Mouse (Mus musculus) neural tube, embryonic 13.5 days (tissue): ENCODE data around the gene Cebpg. TPM values are rescaled to one million over a fixed set of nuclear protein-coding genes. Genes with fewer than 3 reads are reported as not detected.
A peak's percentile ranks its signal among the peaks of the same experiment; 100 is the strongest.

Experiments
- ATAC-seq: fragments of 200-750 bp; cut with Nextera tagmentation; 2 replicates; pipeline ENCODE4 v1.8.0; 2017; ENCODE audit warnings: low read depth, mild to moderate bottlenecking, moderate TSS enrichment, moderate library complexity
- H3K27ac ChIP-seq: fragments of 300-500 bp; sonication (generic); replicated peaks from 2 replicates; pipeline ENCODE4 v1.5.1; 2015; ENCODE audit warnings: moderate library complexity, mild to moderate bottlenecking, inconsistent platforms
- H3K27me3 ChIP-seq: fragments of 300-500 bp; sonication (generic); 2 replicates; pipeline ENCODE4 v1.6.1; 2015; ENCODE audit warnings: mild to moderate bottlenecking, inconsistent platforms
- H3K36me3 ChIP-seq: fragments of 300-500 bp; sonication (generic); 2 replicates; pipeline ENCODE4 v1.6.1; 2015; ENCODE audit warnings: mild to moderate bottlenecking, inconsistent platforms
- H3K4me1 ChIP-seq: fragments of 300-500 bp; sonication (generic); replicated peaks from 2 replicates; pipeline ENCODE4 v1.6.1; 2015; ENCODE audit warnings: inconsistent platforms
- H3K4me2 ChIP-seq: fragments of 300-500 bp; sonication (generic); 2 replicates; pipeline ENCODE4 v1.6.1; 2015; ENCODE audit warnings: inconsistent platforms, mild to moderate bottlenecking, moderate library complexity
- H3K4me3 ChIP-seq: fragments of 300-500 bp; sonication (generic); 2 replicates; pipeline ENCODE4 v1.5.1; 2015; ENCODE audit warnings: mild to moderate bottlenecking, inconsistent platforms
- H3K9ac ChIP-seq: fragments of 300-500 bp; sonication (generic); 2 replicates; pipeline ENCODE4 v1.6.1; 2015; ENCODE audit warnings: moderate library complexity, mild to moderate bottlenecking, inconsistent platforms
- H3K9me3 ChIP-seq: fragments of 300-500 bp; sonication (generic); 2 replicates; pipeline ENCODE4 v1.6.1; 2016; ENCODE audit warnings: inconsistent platforms
- WGBS: fragments of 180-500 bp; shearing (Covaris S2); methylation state at CpG from one replicate; pipeline ENCODE4 v1.1.7; 2015; 5-methylcytosine and 5-hydroxymethylcytosine counted together
- polyA plus RNA-seq: library from polyadenylated mRNA; unstranded; fragments of >200 nt; fragmentation: Nextera tagmentation; extraction: Ambion mirVana; gene quantifications from 2 replicates; pipeline ENCODE4 v1.2.1, GENCODE M21; 2015

The Cebpg gene
- polyA plus RNA-seq, 1 experiment from 2014 or later = 38.7 TPM

GRCm38 (mm10) chr7:35065958-35066357 is 9.6 kb upstream of the Cebpg start:
- Histone ChIP-seq H3K9me3 (peaks cover 4% of the 10 kb centered on the region; the same call in 1 of the 2 replicates), H3K4me2 (no peak overlapping the region), H3K36me3 (no peaks in the 10 kb centered on the region), H3K27me3 (no peaks in the 10 kb centered on the region), H3K27ac (no peak overlapping the region), H3K4me3 (no peak overlapping the region), H3K4me1 (0 out of 2 replicates have a peak, but pooled peaks cover 15% of the 10 kb centered on the region), H3K9ac (no peak overlapping the region)
- 73% methylated on average over 3 of the region's 3 CpGs for WGBS
- ATAC-seq = no peak

- no peak overlapping the region for H3K4me3 ChIP-seq
- H3K36me3 ChIP-seq = no peaks in the 10 kb centered on the region
- peaks cover 4% of the 10 kb centered on the region; the same call in 1 of the 2 replicates for H3K9me3 ChIP-seq
- ATAC-seq = no peak
- H3K27ac ChIP-seq = no peak overlapping the region
- no peaks in the 10 kb centered on the region for H3K27me3 ChIP-seq
- H3K4me1 ChIP-seq = 0 out of 2 replicates have a peak, but pooled peaks cover 15% of the 10 kb centered on the region
- H3K4me2 ChIP-seq = no peak overlapping the region
- 73% methylated on average over 14 of the region's 14 CpGs for WGBS
- H3K9ac ChIP-seq = no peak overlapping the region
Observed at GRCm38 (mm10) chr7:35064286-35065258, 8.2 kb upstream of the Cebpg start.

GRCm38 (mm10) chr7:35059467-35059866 is 3.1 kb upstream of the Cebpg start:
- Histone ChIP-seq H3K9ac (no peak overlapping the region), H3K27me3 (no peaks in the 10 kb centered on the region), H3K4me1 (peaks cover 17% of the 10 kb centered on the region), H3K4me2 (no peak overlapping the region), H3K27ac (no peak overlapping the region), H3K9me3 (no peaks in the 10 kb centered on the region), H3K36me3 (no peaks in the 10 kb centered on the region), H3K4me3 (no peak overlapping the region)
- ATAC-seq = no peak
- WGBS = 73% methylated on average over 5 of the region's 5 CpGs

GRCm38 (mm10) chr7:35058329-35058728 is 2.0 kb upstream of the Cebpg start:
- Histone ChIP-seq H3K9me3 (no peaks in the 10 kb centered on the region), H3K4me2 (no peak overlapping the region), H3K9ac (no peak overlapping the region), H3K4me1 (peaks cover 26% of the 10 kb centered on the region), H3K27ac (no peak overlapping the region), H3K36me3 (no peaks in the 10 kb centered on the region), H3K27me3 (no peaks in the 10 kb centered on the region), H3K4me3 (no peak overlapping the region)
- 82% methylated on average over 1 of the region's 1 CpGs for WGBS
- ATAC-seq = no peak

- Histone ChIP-seq H3K9me3 (no peaks in the 10 kb centered on the region), H3K27ac (no peak overlapping the region), H3K36me3 (no peaks in the 10 kb centered on the region), H3K27me3 (no peaks in the 10 kb centered on the region), H3K9ac (no peak overlapping the region), H3K4me3 (no peak overlapping the region), H3K4me2 (no peak overlapping the region), H3K4me1 (peaks cover 26% of the 10 kb centered on the region)
- WGBS = 85% methylated on average over 4 of the region's 4 CpGs
- ATAC-seq = no peak
Observed at GRCm38 (mm10) chr7:35057569-35057968, 1.2 kb upstream of the Cebpg start.

GRCm38 (mm10) chr7:35056999-35057398 is 626 bp upstream of the Cebpg start:
- Histone ChIP-seq H3K9ac (peak overlapping the region; percentile 95), H3K4me1 (peaks cover 26% of the 10 kb centered on the region), H3K27ac (peak overlapping the region; percentile 24), H3K9me3 (no peaks in the 10 kb centered on the region), H3K36me3 (no peaks in the 10 kb centered on the region), H3K27me3 (no peaks in the 10 kb centered on the region), H3K4me3 (peak overlapping the region; percentile 95), H3K4me2 (peak overlapping the region; percentile 94)
- WGBS = 24% methylated on average over 10 of the region's 10 CpGs
- no peak; the same call in 1 of the 2 replicates for ATAC-seq

- no peaks in the 10 kb centered on the region for H3K9me3 ChIP-seq
- ATAC-seq = peak; percentile 90
- no peaks in the 10 kb centered on the region for H3K27me3 ChIP-seq
- under 1% methylated on average over 45 of the region's 77 CpGs for WGBS
- H3K27ac ChIP-seq = peak overlapping the region; percentile 94
- H3K4me2 ChIP-seq = peak overlapping the region; percentile 94
- H3K4me3 ChIP-seq = peak overlapping the region; percentile 95
- peaks cover 26% of the 10 kb centered on the region for H3K4me1 ChIP-seq
- 0 out of 2 replicates have a peak, but pooled peaks cover 2% of the 10 kb centered on the region for H3K36me3 ChIP-seq
- peak overlapping the region; percentile 95 for H3K9ac ChIP-seq
Observed at GRCm38 (mm10) chr7:35055619-35056435, 546 bp downstream of the Cebpg start.

- H3K27ac ChIP-seq = peak overlapping the region; percentile 94
- no peaks in the 10 kb centered on the region for H3K9me3 ChIP-seq
- H3K9ac ChIP-seq = peak overlapping the region; percentile 95
- H3K4me2 ChIP-seq = peak overlapping the region; percentile 94
- peaks cover 29% of the 10 kb centered on the region for H3K4me1 ChIP-seq
- peak overlapping the region; percentile 95 for H3K4me3 ChIP-seq
- 36% methylated on average over 2 of the region's 2 CpGs for WGBS
- ATAC-seq = no peak
- H3K36me3 ChIP-seq = peaks cover 9% of the 10 kb centered on the region
- no peaks in the 10 kb centered on the region for H3K27me3 ChIP-seq
Observed at GRCm38 (mm10) chr7:35054977-35055618, 1.3 kb downstream of the Cebpg start.

GRCm38 (mm10) chr7:35054286-35054685 is 2.1 kb downstream of the Cebpg start:
- Histone ChIP-seq H3K4me2 (peak overlapping the region; percentile 94), H3K4me1 (peaks cover 29% of the 10 kb centered on the region), H3K27me3 (no peaks in the 10 kb centered on the region), H3K4me3 (no peak overlapping the region), H3K9me3 (no peaks in the 10 kb centered on the region), H3K36me3 (peaks cover 15% of the 10 kb centered on the region), H3K27ac (no peak overlapping the region), H3K9ac (no peak overlapping the region; the same call in 1 of the 2 replicates)
- no peak for ATAC-seq
- WGBS = 94% methylated on average over 1 of the region's 1 CpGs

GRCm38 (mm10) chr7:35053161-35053560 is 3.2 kb downstream of the Cebpg start:
- Histone ChIP-seq H3K4me1 (peaks cover 29% of the 10 kb centered on the region), H3K36me3 (peaks cover 19% of the 10 kb centered on the region), H3K27me3 (no peaks in the 10 kb centered on the region), H3K9me3 (no peaks in the 10 kb centered on the region), H3K4me2 (no peak overlapping the region), H3K9ac (no peak overlapping the region), H3K27ac (no peak overlapping the region), H3K4me3 (no peak overlapping the region)
- 92% methylated on average over 3 of the region's 3 CpGs for WGBS
- ATAC-seq = no peak

GRCm38 (mm10) chr7:35050540-35050939 is 5.8 kb downstream of the Cebpg start:
- Histone ChIP-seq H3K9me3 (no peaks in the 10 kb centered on the region), H3K36me3 (peaks cover 34% of the 10 kb centered on the region), H3K4me3 (no peak overlapping the region), H3K27me3 (no peaks in the 10 kb centered on the region), H3K9ac (no peak overlapping the region), H3K4me2 (no peak overlapping the region), H3K4me1 (peaks cover 22% of the 10 kb centered on the region), H3K27ac (no peak overlapping the region)
- WGBS = 78% methylated on average over 12 of the region's 12 CpGs
- no peak for ATAC-seq
